Mouse (Mus musculus) monocyte, adult 59 days (primary cell): Measurements from ENCODE around the gene 4930503B20Rik. TPM values are rescaled to one million over a fixed set of nuclear protein-coding genes. Genes with fewer than 3 reads are reported as not detected.

Experiments used
- total RNA-seq, 2 experiments: library from RNA; stranded (reverse); gene quantifications; one replicate each; pipeline ENCODE4 v1.2.4; 2023

4930503B20Rik gene
- total RNA-seq, result not detected

GRCm38 (mm10) chr3:146651217-146651616 is at the start of gene 4930503B20Rik:
4930503B20Rik (minus strand) TSS chr3:146651317.

DNA sequence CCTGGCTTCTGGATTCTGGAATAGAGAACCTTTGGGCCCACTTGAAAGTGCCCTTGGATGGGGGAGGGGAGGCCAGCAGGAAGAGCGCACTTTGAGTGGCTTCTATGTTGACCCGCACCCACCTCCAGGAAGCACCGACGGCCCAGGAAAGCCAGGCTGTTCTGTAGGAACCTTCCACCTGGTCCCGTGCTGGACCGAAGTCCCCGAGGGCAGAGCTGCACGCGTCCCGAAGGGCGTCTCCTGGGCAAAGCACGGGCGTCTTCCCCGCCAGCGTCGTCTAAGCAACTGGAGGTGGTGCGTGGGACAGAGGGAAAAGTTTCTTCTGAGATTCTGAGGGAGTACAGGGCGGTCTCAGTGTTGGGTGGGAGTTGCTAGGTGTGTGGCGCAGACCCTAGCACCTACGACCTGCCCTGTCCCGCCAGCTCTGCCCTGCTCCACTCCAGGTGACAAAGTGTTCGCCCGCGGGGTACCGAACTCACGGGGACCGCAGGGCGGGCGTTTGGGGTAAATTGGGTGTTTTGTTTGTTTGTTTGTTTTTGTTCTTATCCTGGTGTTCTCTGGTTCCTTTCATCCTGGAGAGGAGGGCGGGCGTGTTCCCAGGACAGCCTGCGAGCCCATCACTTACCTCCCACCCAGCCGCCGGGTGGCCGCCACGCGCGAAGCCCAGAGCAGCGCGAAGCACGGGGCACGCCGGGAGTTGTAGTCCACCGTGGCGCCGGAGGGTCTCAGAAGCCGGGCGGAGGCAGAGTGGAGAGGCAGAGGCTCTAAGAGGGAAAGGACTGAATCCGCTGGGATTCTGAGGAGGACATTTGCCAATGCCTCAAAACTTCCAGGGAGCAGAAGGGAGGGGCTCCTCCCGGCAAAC is 33.9 kb upstream of the 4930503B20Rik start, which contains the start of gene Samd13:
Gene Samd13 (minus strand): TSS at position 782 of the 865 bp plus-strand sequence.

DNA sequence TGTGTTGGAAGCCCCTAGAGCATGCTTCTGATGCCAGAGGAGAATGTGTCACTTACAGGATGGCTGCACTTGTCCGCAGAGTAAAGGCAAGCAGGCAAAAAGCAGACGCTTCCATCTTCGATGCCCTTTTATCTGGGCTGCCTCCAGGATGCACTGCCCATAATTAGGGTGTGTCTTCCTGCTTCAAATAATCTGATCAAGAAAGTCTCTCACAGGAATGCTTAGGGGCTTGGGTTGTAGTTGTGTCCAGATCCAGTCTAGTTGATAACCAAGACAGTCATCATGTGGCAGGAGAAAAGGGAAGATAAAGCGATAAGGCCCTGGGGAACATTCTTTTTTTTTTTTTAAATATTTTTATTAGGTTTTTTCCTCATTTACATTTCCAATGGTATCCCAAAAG is 35.6 kb downstream of the 4930503B20Rik start, which contains the start of gene Dnase2b:
Gene Dnase2b (minus strand): TSS at position 101 of the 400 bp plus-strand sequence.

Other genes starting within 250 kb of the 4930503B20Rik start
- 1 to 10 TPM; 1.8 to 2.2 TPM for gene Ssx2ip, start 246.7 kb downstream of the 4930503B20Rik start, total RNA-seq
- gene Ctbs, start 201.5 kb downstream of the 4930503B20Rik start, total RNA-seq, result 10 to 100 TPM; 22.6 to 23.7 TPM
- gene Spata1, start 151.6 kb downstream of the 4930503B20Rik start, total RNA-seq, result 1 to 10 TPM; 4.3 TPM
- gene Gng5, start 151.5 kb downstream of the 4930503B20Rik start, total RNA-seq, result 100 to 1,000 TPM; 287 to 290 TPM
- 10 to 100 TPM; 52.3 to 61.4 TPM for gene Rpf1, start 129.9 kb downstream of the 4930503B20Rik start, total RNA-seq
- gene Uox, start 80.9 kb downstream of the 4930503B20Rik start, total RNA-seq, result not detected
- gene Dnase2b, start 35.7 kb downstream of the 4930503B20Rik start, total RNA-seq, result not detected
- not detected for gene Samd13, start 34.3 kb upstream of the 4930503B20Rik start, total RNA-seq
- gene Prkacb, start 161.7 kb upstream of the 4930503B20Rik start, total RNA-seq, result 10 to 100 TPM; 56.7 to 56.8 TPM
- not detected for gene Ttll7, start 201.1 kb upstream of the 4930503B20Rik start, total RNA-seq